Mouse (Mus musculus) urinary bladder, adult 2 months (tissue): Measurements from ENCODE around the gene Pgc. TPM values are rescaled to one million over a fixed set of nuclear protein-coding genes. Genes with fewer than 3 reads are reported as not detected.

Experiments
- DNase-seq: peaks from one replicate; pipeline ENCODE4 v3.0.0; 2022; ENCODE audit warnings: low spot score
- polyA plus RNA-seq: library from polyadenylated mRNA; depleted of rRNA; stranded (reverse); fragments of >200 nt; gene quantifications from 2 replicates; pipeline ENCODE4 v1.2.3, GENCODE M21; 2012; rRNA removed

Pgc gene
- polyA plus RNA-seq, 1 experiment, result not detected

- DNase-seq, result no peak
Observed at GRCm38 (mm10) chr17:47783445-47784223, 57.0 kb downstream of the Pgc start.

Other genes with a start within 250 kb of the Pgc start
- 29.5 and 33.2 TPM in 2 replicates for gene Taf8, start 224.6 kb upstream of the Pgc start, polyA plus RNA-seq
- gene Ccnd3, start 221.8 kb upstream of the Pgc start, polyA plus RNA-seq, result 110 and 134 TPM in 2 replicates
- 15.3 and 15.5 TPM in 2 replicates for gene Bysl, start 115.3 kb upstream of the Pgc start, polyA plus RNA-seq
- gene Med20, start 115.3 kb upstream of the Pgc start, polyA plus RNA-seq, result 33.7 and 48.5 TPM in 2 replicates
- 0.76 and 0.96 TPM in 2 replicates for gene Gm20517, start 115.3 kb upstream of the Pgc start, polyA plus RNA-seq
- gene Usp49, start 96.2 kb upstream of the Pgc start, polyA plus RNA-seq, result 6.5 and 7.6 TPM in 2 replicates
- gene Tomm6, start 38.5 kb upstream of the Pgc start, polyA plus RNA-seq, result 110 and 111 TPM in 2 replicates
- gene Frs3, start 37.8 kb upstream of the Pgc start, polyA plus RNA-seq, result 8.1 and 10.1 TPM in 2 replicates
- 1.2 and 1.9 TPM in 2 replicates for gene Gm21981, start 32.4 kb upstream of the Pgc start, polyA plus RNA-seq
- gene Prickle4, start 32.1 kb upstream of the Pgc start, polyA plus RNA-seq, result 1.4 and 1.5 TPM in 2 replicates
- gene Tfeb, start 10.2 kb downstream of the Pgc start, polyA plus RNA-seq, result 14.5 and 20.3 TPM in 2 replicates
- gene Mdfi, start 107.8 kb downstream of the Pgc start, polyA plus RNA-seq, result 28.5 and 36.2 TPM in 2 replicates
- 23.6 and 36.5 TPM in 2 replicates for gene Foxp4, start 197.8 kb downstream of the Pgc start, polyA plus RNA-seq